Mouse (Mus musculus): ENCODE measurements at regions not wholly inside any gene's neighbourhood (a gene's known extent, or its start where the extent isn't known, plus 50 kb on each side); places are given as distances from the start of the nearest gene placed in this dataset.
"Not testable (repeated sequence)": the region's sequence is repeated elsewhere in the genome, so short reads cannot be mapped to it uniquely, and the experiment has no call there.

GRCm38 (mm10) chr12:40898414-40899027 is 125.4 kb upstream of the Immp2l start:
- H3K27me3 ChIP-seq (ENCODE audit: low read depth, poor library complexity, severe bottlenecking) = no peaks in the 10 kb centered on the region
- peak; percentile 39 for DNase-seq (ENCODE audit: low spot score)
- H3K36me3 ChIP-seq = no peaks in the 10 kb centered on the region
- no peak overlapping the region for H3K4me3 ChIP-seq
- no peaks in the 10 kb centered on the region for H3K9me3 ChIP-seq (replicated peaks)
- WGBS = 58% methylated on average over 8 of the region's 8 CpGs
- H3K27ac ChIP-seq = no peak overlapping the region
- peaks cover 8% of the 10 kb centered on the region; the same call in 1 of the 2 replicates for H3K4me1 ChIP-seq

- no peak overlapping the region for H3K4me3 ChIP-seq
- no peaks in the 10 kb centered on the region for H3K36me3 ChIP-seq
- DNase-seq (ENCODE audit: low spot score) = no peak
- H3K27me3 ChIP-seq (ENCODE audit: low read depth, poor library complexity, severe bottlenecking) = no peaks in the 10 kb centered on the region
- no peak overlapping the region for H3K27ac ChIP-seq
- 94% methylated on average over 1 of the region's 1 CpGs for WGBS
- no peaks in the 10 kb centered on the region for H3K9me3 ChIP-seq (replicated peaks)
- H3K4me1 ChIP-seq = no peaks in the 10 kb centered on the region
Measured at GRCm38 (mm10) chr12:40905650-40906338, 118.1 kb upstream of the Immp2l start.

- Histone ChIP-seq H3K27me3 (ENCODE audit: low read depth, poor library complexity, severe bottlenecking) (no peaks in the 10 kb centered on the region), H3K4me1 (no peaks in the 10 kb centered on the region), H3K36me3 (no peaks in the 10 kb centered on the region), H3K4me3 (no peak overlapping the region), H3K27ac (no peak overlapping the region), H3K9me3 (replicated peaks) (no peaks in the 10 kb centered on the region)
- WGBS = 75% methylated on average over 2 of the region's 2 CpGs
- DNase-seq (ENCODE audit: low spot score) = no peak
Measured at GRCm38 (mm10) chr12:40906807-40907206, 117.1 kb upstream of the Immp2l start.

GRCm38 (mm10) chr12:40908809-40909795 is 114.8 kb upstream of the Immp2l start:
- Histone ChIP-seq H3K27me3 (ENCODE audit: low read depth, poor library complexity, severe bottlenecking) (no peaks in the 10 kb centered on the region), H3K4me1 (no peaks in the 10 kb centered on the region), H3K9me3 (replicated peaks) (no peaks in the 10 kb centered on the region), H3K4me3 (no peak overlapping the region), H3K36me3 (no peaks in the 10 kb centered on the region), H3K27ac (no peak overlapping the region)
- DNase-seq (ENCODE audit: low spot score) = no peak
- WGBS = 75% methylated on average over 9 of the region's 9 CpGs

GRCm38 (mm10) chr12:40917486-40917885 is 106.4 kb upstream of the Immp2l start:
- Histone ChIP-seq H3K36me3 (no peaks in the 10 kb centered on the region), H3K4me3 (no peak overlapping the region), H3K27me3 (ENCODE audit: low read depth, poor library complexity, severe bottlenecking) (no peaks in the 10 kb centered on the region), H3K4me1 (peaks cover 9% of the 10 kb centered on the region; the same call in 1 of the 2 replicates), H3K9me3 (replicated peaks) (no peaks in the 10 kb centered on the region), H3K27ac (no peak overlapping the region)
- 91% methylated on average over 3 of the region's 3 CpGs for WGBS
- DNase-seq (ENCODE audit: low spot score) = no peak

- no peak for DNase-seq (ENCODE audit: low spot score)
- peaks cover 9% of the 10 kb centered on the region; the same call in 1 of the 2 replicates for H3K4me1 ChIP-seq
- WGBS = 94% methylated on average over 1 of the region's 1 CpGs
- H3K27me3 ChIP-seq (ENCODE audit: low read depth, poor library complexity, severe bottlenecking) = no peaks in the 10 kb centered on the region
- no peaks in the 10 kb centered on the region for H3K36me3 ChIP-seq
- no peaks in the 10 kb centered on the region for H3K9me3 ChIP-seq (replicated peaks)
- no peak overlapping the region for H3K27ac ChIP-seq
- H3K4me3 ChIP-seq = no peak overlapping the region
Measured at GRCm38 (mm10) chr12:40921988-40922387, 101.9 kb upstream of the Immp2l start.

GRCm38 (mm10) chr12:40926681-40927080 is 97.2 kb upstream of the Immp2l start:
- H3K27ac ChIP-seq = no peak overlapping the region
- H3K9me3 ChIP-seq (replicated peaks) = no peaks in the 10 kb centered on the region
- H3K27me3 ChIP-seq (ENCODE audit: low read depth, poor library complexity, severe bottlenecking) = no peaks in the 10 kb centered on the region
- no peak overlapping the region for H3K4me3 ChIP-seq
- WGBS = 75% methylated on average over 1 of the region's 1 CpGs
- H3K36me3 ChIP-seq = no peaks in the 10 kb centered on the region
- DNase-seq (ENCODE audit: low spot score) = no peak
- no peaks in the 10 kb centered on the region for H3K4me1 ChIP-seq

- DNase-seq (ENCODE audit: low spot score); H3K27me3 ChIP-seq (ENCODE audit: low read depth, poor library complexity, severe bottlenecking); H3K27ac ChIP-seq; H3K4me1 ChIP-seq; H3K4me3 ChIP-seq; H3K9me3 ChIP-seq (replicated peaks); H3K36me3 ChIP-seq: not testable (repeated sequence)
- WGBS = 90% methylated on average over 1 of the region's 1 CpGs
Measured at GRCm38 (mm10) chr12:40929409-40929808, 94.5 kb upstream of the Immp2l start.

GRCm38 (mm10) chr12:40935098-40935759 is 88.7 kb upstream of the Immp2l start:
- WGBS = 91% methylated on average over 2 of the region's 2 CpGs
- Histone ChIP-seq H3K4me3 (no peak overlapping the region), H3K9me3 (replicated peaks) (no peaks in the 10 kb centered on the region), H3K36me3 (no peaks in the 10 kb centered on the region), H3K4me1 (no peaks in the 10 kb centered on the region), H3K27ac (no peak overlapping the region), H3K27me3 (ENCODE audit: low read depth, poor library complexity, severe bottlenecking) (no peaks in the 10 kb centered on the region)
- no peak for DNase-seq (ENCODE audit: low spot score)

GRCm38 (mm10) chr12:40937037-40937436 is 86.9 kb upstream of the Immp2l start:
- H3K4me1 ChIP-seq = no peaks in the 10 kb centered on the region
- H3K36me3 ChIP-seq = no peaks in the 10 kb centered on the region
- no peaks in the 10 kb centered on the region for H3K9me3 ChIP-seq (replicated peaks)
- no peak for DNase-seq (ENCODE audit: low spot score)
- no peak overlapping the region for H3K27ac ChIP-seq
- H3K4me3 ChIP-seq = no peak overlapping the region
- WGBS = 81% methylated on average over 4 of the region's 4 CpGs
- H3K27me3 ChIP-seq (ENCODE audit: low read depth, poor library complexity, severe bottlenecking) = no peaks in the 10 kb centered on the region

- Histone ChIP-seq H3K27me3 (ENCODE audit: low read depth, poor library complexity, severe bottlenecking) (no peaks in the 10 kb centered on the region), H3K4me1 (no peaks in the 10 kb centered on the region), H3K36me3 (no peaks in the 10 kb centered on the region), H3K9me3 (replicated peaks) (no peaks in the 10 kb centered on the region), H3K27ac (no peak overlapping the region), H3K4me3 (no peak overlapping the region)
- DNase-seq (ENCODE audit: low spot score) = no peak
- WGBS = 74% methylated on average over 6 of the region's 6 CpGs
Measured at GRCm38 (mm10) chr12:40946888-40947287, 77.0 kb upstream of the Immp2l start.

- Histone ChIP-seq H3K4me1 (no peaks in the 10 kb centered on the region), H3K27me3 (ENCODE audit: low read depth, poor library complexity, severe bottlenecking) (no peaks in the 10 kb centered on the region), H3K9me3 (replicated peaks) (no peaks in the 10 kb centered on the region), H3K36me3 (no peaks in the 10 kb centered on the region), H3K4me3 (no peak overlapping the region), H3K27ac (no peak overlapping the region)
- DNase-seq (ENCODE audit: low spot score) = no peak
- WGBS = 87% methylated on average over 3 of the region's 3 CpGs
Measured at GRCm38 (mm10) chr12:40949580-40949979, 74.3 kb upstream of the Immp2l start.

Data from limb, embryonic 10.5 days (tissue).